Mouse (Mus musculus) liver, embryonic 11.5 days (tissue): ENCODE results near the gene Zcwpw1. TPM values are rescaled to one million over a fixed set of nuclear protein-coding genes. Genes with fewer than 3 reads are reported as not detected.
A peak's percentile ranks its signal among the peaks of the same experiment; 100 is the strongest.

Experiments used
- ATAC-seq: fragments of 200-750 bp; cut with Nextera tagmentation; replicated peaks from 2 replicates; pipeline ENCODE4 v1.8.0; 2017; ENCODE audit warnings: moderate number of reproducible peaks, mild to moderate bottlenecking, moderate TSS enrichment, moderate library complexity; ENCODE audit not compliant: low FRiP score
- DNase-seq: peaks from one replicate; pipeline ENCODE4 v3.0.0-alpha.2; 2017; ENCODE audit warnings: low spot score
- H3K27ac ChIP-seq: fragments of 300-500 bp; sonication (generic); 2 replicates; pipeline ENCODE4 v1.5.1; 2014; ENCODE audit warnings: mild to moderate bottlenecking, low read depth, low read length, control low read depth
- H3K27me3 ChIP-seq: fragments of 300-500 bp; sonication (generic); replicated peaks from 2 replicates; pipeline ENCODE4 v1.6.1; 2014; ENCODE audit warnings: low read length, mixed read lengths; ENCODE audit not compliant: control insufficient read depth, insufficient read depth
- H3K36me3 ChIP-seq: fragments of 300-500 bp; sonication (generic); 2 replicates; pipeline ENCODE4 v1.6.1; 2014; ENCODE audit warnings: mild to moderate bottlenecking, low read length, moderate library complexity, mixed read lengths; ENCODE audit not compliant: control insufficient read depth, insufficient read depth
- H3K4me1 ChIP-seq: fragments of 300-500 bp; sonication (generic); replicated peaks from 2 replicates; pipeline ENCODE4 v1.6.1; 2014; ENCODE audit warnings: low read length, mixed read lengths; ENCODE audit not compliant: control insufficient read depth, insufficient read depth
- H3K4me2 ChIP-seq: fragments of 300-500 bp; sonication (generic); 2 replicates; pipeline ENCODE4 v1.6.1; 2014; ENCODE audit warnings: mild to moderate bottlenecking, control low read depth, moderate library complexity
- H3K4me3 ChIP-seq: fragments of 300-500 bp; sonication (generic); 2 replicates; pipeline ENCODE4 v1.5.1; 2014; ENCODE audit warnings: low read depth, low read length, control low read depth
- H3K9ac ChIP-seq: fragments of 300-500 bp; sonication (generic); 2 replicates; pipeline ENCODE4 v1.6.1; 2014; ENCODE audit warnings: low read depth, low read length, control low read depth
- H3K9me3 ChIP-seq: fragments of 300-500 bp; sonication (generic); 2 replicates; pipeline ENCODE4 v1.6.1; 2016; ENCODE audit warnings: low read length, inconsistent platforms, mixed read lengths; ENCODE audit not compliant: control insufficient read depth
- WGBS: fragments of 180-500 bp; shearing (Covaris S2); extraction: QIAGEN DNeasy Blood & Tissue Kit; methylation state at CpG from one replicate; pipeline ENCODE4 v1.1.7; 2014; 5-methylcytosine and 5-hydroxymethylcytosine counted together
- polyA plus RNA-seq: library from polyadenylated mRNA; unstranded; fragments of >200 nt; fragmentation: Nextera tagmentation; extraction: Ambion mirVana; gene quantifications from 2 replicates; pipeline ENCODE4 v1.2.1, GENCODE M21; 2014

The Zcwpw1 gene
- 10.2 and 13.1 TPM in 2 replicates for polyA plus RNA-seq

GRCm38 (mm10) chr5:137787151-137787928 lies at the start of gene Zcwpw1, which contains the start of gene Mepce:
Gene Zcwpw1 (plus strand): TSS chr5:137787798.
Gene Mepce (minus strand): TSS chr5:137787655.
- Histone ChIP-seq H3K4me2 (peak within 1 kb of the TSS; percentile 98), H3K36me3 (peaks cover 12% of the 10 kb centered on the region), H3K4me3 (peak within 1 kb of the TSS; percentile 92), H3K9me3 (no peaks in the 10 kb centered on the region), H3K27ac (peak within 1 kb of the TSS; percentile 99), H3K27me3 (no peaks in the 10 kb centered on the region), H3K9ac (peak within 1 kb of the TSS; percentile 97), H3K4me1 (peaks cover 20% of the 10 kb centered on the region)
- peak; percentile 74 for ATAC-seq
- peak; percentile 90 for DNase-seq
- WGBS: under 1% methylated on average over 48 of the region's 48 CpGs

DNA sequence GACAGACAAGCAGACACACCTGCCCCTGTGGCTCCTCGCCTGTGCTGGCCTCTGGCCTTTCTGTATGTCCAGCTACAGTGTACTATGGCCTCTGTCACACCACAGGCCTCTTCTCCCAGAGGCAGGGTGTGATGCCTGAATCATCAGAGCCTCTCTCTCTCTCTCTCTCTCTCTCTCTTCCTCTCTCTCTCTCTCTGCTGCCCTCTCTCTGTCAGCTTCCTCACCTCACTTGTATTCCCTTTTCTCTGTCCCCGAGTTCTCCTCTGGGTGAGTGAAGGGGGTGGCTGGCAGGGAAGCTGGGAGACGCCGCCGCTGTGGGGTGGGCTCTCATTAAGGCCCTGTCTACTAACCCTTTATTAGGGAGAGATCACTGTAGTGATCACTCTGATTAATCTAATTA lies 49.1 kb upstream of the Zcwpw1 start:
- Histone ChIP-seq H3K9ac (no peak overlapping the region), H3K36me3 (0 out of 2 replicates have a peak, but pooled peaks cover 2% of the 10 kb centered on the region), H3K27me3 (no peaks in the 10 kb centered on the region; the same call in 1 of the 2 replicates), H3K4me2 (no peak overlapping the region), H3K4me1 (peaks cover 17% of the 10 kb centered on the region), H3K27ac (no peak overlapping the region), H3K4me3 (no peak overlapping the region), H3K9me3 (no peaks in the 10 kb centered on the region)
- 54% methylated on average over 5 of the region's 5 CpGs for WGBS
- no peak for ATAC-seq
- no peak for DNase-seq

DNA sequence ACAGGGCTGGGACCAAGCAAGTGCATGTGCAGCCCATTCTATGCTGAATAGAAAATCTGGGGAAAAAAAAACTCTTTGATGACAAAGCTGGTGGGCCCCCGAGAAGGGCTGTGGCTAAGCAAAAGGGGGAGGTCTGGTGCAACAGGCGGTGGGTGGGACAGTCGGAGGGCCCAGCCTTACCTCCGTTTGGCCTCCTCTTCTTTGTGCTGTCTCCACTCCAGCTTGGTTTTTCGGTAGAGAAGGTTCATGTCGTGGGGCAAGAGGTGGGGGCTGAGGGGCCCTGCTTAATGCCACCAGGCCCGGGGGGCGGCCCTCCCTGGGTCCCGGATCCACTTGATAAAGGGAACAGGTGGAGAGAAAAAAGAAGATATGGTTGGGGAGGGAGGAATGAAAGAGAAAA lies 48.1 kb upstream of the Zcwpw1 start:
- no peak overlapping the region for H3K9ac ChIP-seq
- H3K36me3 ChIP-seq: 0 out of 2 replicates have a peak, but pooled peaks cover 2% of the 10 kb centered on the region
- H3K27me3 ChIP-seq: no peaks in the 10 kb centered on the region
- H3K4me3 ChIP-seq: no peak overlapping the region
- WGBS: 62% methylated on average over 9 of the region's 9 CpGs
- ATAC-seq (no peak), DNase-seq (no peak)
- no peak overlapping the region; the same call in 1 of the 2 replicates for H3K4me2 ChIP-seq
- no peaks in the 10 kb centered on the region for H3K9me3 ChIP-seq
- H3K27ac ChIP-seq: no peak overlapping the region
- peaks cover 17% of the 10 kb centered on the region for H3K4me1 ChIP-seq

GRCm38 (mm10) chr5:137740506-137740905 lies 47.1 kb upstream of the Zcwpw1 start:
- no peak overlapping the region for H3K27ac ChIP-seq
- ATAC-seq (no peak), DNase-seq (peak; percentile 48)
- peak overlapping the region; percentile 71 for H3K4me3 ChIP-seq
- WGBS: 29% methylated on average over 11 of the region's 11 CpGs
- H3K4me1 ChIP-seq: peaks cover 24% of the 10 kb centered on the region
- H3K9ac ChIP-seq: peak overlapping the region; percentile 80
- H3K36me3 ChIP-seq: no peaks in the 10 kb centered on the region
- peak overlapping the region; percentile 97 for H3K4me2 ChIP-seq
- no peaks in the 10 kb centered on the region for H3K9me3 ChIP-seq
- H3K27me3 ChIP-seq: no peaks in the 10 kb centered on the region

DNA sequence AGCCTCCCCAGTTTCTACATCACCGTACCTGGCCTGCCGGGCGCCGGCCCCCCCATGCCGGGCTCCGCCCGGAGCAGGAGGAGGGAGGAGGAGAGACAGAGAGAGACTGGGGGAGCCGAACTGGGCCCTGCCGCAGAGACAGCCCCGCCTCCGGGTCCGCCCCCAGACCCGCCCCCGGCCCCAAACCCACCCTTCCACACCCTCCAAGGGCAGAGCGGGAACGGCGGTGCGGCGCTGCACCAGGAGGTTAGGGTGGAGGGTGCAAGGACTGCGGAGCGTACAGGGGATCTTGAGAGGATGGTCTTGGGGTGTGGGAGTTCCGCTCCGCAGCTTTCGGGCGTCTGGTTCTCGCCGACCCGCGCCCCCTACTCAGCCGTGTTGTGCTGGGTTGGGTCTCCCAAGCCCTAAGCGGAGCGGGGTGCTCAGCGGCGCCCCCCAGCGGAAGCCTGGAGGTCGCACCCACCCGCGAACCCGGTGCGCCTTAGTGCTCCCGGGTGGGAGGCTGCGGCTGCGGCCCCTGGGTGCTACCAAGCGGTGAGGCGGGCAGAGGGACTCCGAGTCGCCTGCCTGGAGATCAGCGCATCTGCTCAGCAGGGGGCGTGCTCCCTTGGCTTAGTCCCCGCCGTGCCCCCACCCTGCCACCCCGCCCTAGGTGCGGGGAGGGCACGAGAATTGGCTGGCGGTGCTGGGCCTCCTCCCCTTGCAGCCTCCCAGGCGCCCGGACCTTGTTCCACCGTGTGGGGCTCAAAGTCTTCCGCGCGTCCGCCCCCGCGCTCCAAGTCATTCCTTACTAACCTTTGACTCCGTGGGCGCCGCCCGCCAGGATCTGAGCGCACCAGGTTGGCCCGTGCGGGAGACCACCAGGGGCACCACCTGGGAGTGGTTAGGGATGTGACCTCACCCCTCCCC lies 46.3 kb upstream of the Zcwpw1 start, which contains the start of gene Nyap1:
Gene Nyap1 (minus strand): TSS at position 585 of the 909 bp plus-strand sequence.
- H3K27ac ChIP-seq: peak within 1 kb of the TSS; percentile 41
- H3K36me3 ChIP-seq: no peaks in the 10 kb centered on the region
- H3K4me3 ChIP-seq: peak within 1 kb of the TSS; percentile 71
- H3K9me3 ChIP-seq: no peaks in the 10 kb centered on the region
- H3K4me1 ChIP-seq: peaks cover 25% of the 10 kb centered on the region
- no peaks in the 10 kb centered on the region for H3K27me3 ChIP-seq
- peak within 1 kb of the TSS; percentile 97 for H3K4me2 ChIP-seq
- ATAC-seq (peak; percentile 80), DNase-seq (peak; percentile 89)
- peak within 1 kb of the TSS; percentile 80 for H3K9ac ChIP-seq
- WGBS: under 1% methylated on average over 68 of the region's 71 CpGs

DNA sequence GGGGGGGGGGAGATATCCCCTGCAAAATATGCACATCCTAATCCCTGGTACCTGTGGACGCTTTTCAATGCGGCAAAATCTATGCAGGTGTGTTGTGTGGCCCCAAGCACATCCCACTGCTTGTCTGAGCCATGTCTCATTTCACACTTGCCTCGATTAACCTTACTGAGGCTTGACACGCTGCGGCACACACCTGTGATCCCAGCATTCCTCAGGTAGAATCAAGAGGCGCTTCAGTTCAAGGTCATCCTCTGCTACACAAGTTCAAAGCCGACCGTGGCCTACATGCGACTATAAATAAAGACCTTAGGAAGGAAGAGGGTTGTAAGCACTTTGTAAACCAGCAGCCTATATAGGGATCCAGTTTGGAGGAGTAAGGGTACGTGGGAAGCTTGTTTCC lies 45.5 kb upstream of the Zcwpw1 start:
- H3K36me3 ChIP-seq: no peaks in the 10 kb centered on the region
- peaks cover 25% of the 10 kb centered on the region for H3K4me1 ChIP-seq
- DNase-seq (no peak), ATAC-seq (no peak)
- peak overlapping the region; percentile 71 for H3K4me3 ChIP-seq
- 61% methylated on average over 10 of the region's 10 CpGs for WGBS
- H3K9me3 ChIP-seq: no peaks in the 10 kb centered on the region
- H3K27ac ChIP-seq: 0 out of 2 replicates have a peak overlapping the region, but pooled peaks have one; percentile 29
- H3K4me2 ChIP-seq: peak overlapping the region; percentile 97
- H3K27me3 ChIP-seq: no peaks in the 10 kb centered on the region
- H3K9ac ChIP-seq: peak overlapping the region; percentile 80; the same call in 1 of the 2 replicates

DNA sequence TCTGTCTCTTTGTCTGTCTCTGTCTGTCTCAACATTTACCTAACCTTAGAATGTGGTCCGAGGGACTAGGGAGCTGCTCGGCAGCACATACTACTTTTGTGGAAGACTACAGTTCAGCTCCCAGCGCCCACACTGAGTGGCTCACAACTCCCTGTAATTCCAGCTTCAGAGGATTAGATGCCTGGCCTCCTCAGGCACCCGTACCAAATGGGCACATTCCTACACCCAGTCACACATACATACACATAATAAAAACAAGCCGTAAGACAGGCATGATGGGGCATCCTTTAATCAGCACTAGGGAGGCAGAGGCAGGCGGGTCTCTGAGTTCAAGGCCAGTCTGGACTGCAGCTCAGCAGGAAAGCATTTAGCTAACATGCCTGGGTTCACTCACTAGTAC lies 44.8 kb upstream of the Zcwpw1 start:
- Histone ChIP-seq H3K4me2 (no peak overlapping the region), H3K27ac (no peak overlapping the region), H3K4me3 (no peak overlapping the region), H3K9ac (no peak overlapping the region), H3K36me3 (no peaks in the 10 kb centered on the region), H3K9me3 (no peaks in the 10 kb centered on the region), H3K27me3 (no peaks in the 10 kb centered on the region), H3K4me1 (peaks cover 29% of the 10 kb centered on the region)
- 87% methylated on average over 6 of the region's 6 CpGs for WGBS
- ATAC-seq (no peak), DNase-seq (no peak)

GRCm38 (mm10) chr5:137744197-137744596 lies 43.4 kb upstream of the Zcwpw1 start:
- no peak overlapping the region for H3K27ac ChIP-seq
- ATAC-seq: no peak
- H3K4me2 ChIP-seq: no peak overlapping the region
- no peaks in the 10 kb centered on the region for H3K27me3 ChIP-seq
- WGBS: 93% methylated on average over 6 of the region's 7 CpGs
- DNase-seq: no peak
- no peak overlapping the region for H3K4me3 ChIP-seq
- peaks cover 42% of the 10 kb centered on the region for H3K4me1 ChIP-seq
- no peak overlapping the region for H3K9ac ChIP-seq
- H3K9me3 ChIP-seq: no peaks in the 10 kb centered on the region
- no peaks in the 10 kb centered on the region; the same call in 1 of the 2 replicates for H3K36me3 ChIP-seq
